Mouse (Mus musculus) heart, adult 18-20 months (tissue): ENCODE measurements at regions not wholly inside any gene's neighbourhood (a gene's known extent, or its start where the extent isn't known, plus 50 kb on each side); places are given as distances from the start of the nearest gene placed in this dataset.

ENCODE experiments used
- DNase-seq, 2 experiments: peaks; one replicate each; pipeline ENCODE4 v3.0.0; 2021 to 2022; ENCODE audit warnings: mixed read lengths in 1 of 2

DNA sequence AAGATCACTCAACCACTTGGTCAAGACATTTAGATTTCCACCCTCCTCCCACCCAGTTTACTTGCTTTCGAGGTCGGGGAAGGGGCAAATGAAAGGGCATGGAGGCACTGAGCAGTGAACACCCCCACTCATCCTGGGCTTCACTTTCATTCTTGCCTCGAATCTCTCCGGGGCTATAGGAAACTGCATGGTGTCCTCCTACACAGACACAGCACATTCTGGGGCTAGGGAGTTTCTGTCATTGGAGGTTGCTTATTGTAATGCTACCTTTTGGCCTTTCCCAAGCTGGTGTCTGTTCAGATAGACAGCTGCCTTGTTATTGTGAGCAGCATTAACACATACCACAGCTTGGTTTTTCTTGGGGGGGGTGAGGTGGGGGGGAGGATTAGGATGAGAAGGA, 523.9 kb downstream of the 1810013L24Rik start:
- DNase-seq, result no peak

DNA sequence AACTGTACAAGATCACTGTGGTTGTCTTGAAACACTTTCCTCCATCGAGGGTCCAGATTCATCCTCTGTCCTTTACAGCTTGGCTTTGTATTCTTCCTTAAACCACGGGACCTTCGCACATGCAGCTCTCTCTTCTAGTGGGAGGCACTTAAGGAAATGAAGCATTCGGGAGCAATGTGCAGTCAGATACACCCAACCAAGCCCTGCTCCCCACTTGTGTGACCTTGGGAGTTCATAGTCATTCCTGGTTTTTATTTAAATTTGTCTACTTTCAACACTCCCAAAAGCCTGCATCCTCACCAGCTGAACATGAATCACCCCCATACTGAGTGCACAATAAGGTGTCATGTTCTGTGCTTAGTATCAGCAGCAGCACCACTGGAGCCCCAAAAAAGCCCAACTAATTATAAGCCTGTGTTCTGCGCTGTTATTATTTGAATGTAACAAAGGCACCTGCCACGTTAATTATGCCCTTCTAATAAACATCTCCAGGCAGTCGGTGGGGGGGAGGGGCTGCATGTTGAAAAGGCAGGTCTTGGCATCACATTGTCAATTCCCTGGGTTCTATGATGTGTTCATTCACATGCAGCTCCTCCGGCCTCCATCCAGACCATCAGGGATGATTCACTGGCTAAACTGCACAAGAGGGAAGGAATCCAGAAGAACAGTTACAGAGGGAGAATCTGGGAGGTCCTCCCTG, 524.6 kb downstream of the 1810013L24Rik start:
- no peak for DNase-seq

DNA sequence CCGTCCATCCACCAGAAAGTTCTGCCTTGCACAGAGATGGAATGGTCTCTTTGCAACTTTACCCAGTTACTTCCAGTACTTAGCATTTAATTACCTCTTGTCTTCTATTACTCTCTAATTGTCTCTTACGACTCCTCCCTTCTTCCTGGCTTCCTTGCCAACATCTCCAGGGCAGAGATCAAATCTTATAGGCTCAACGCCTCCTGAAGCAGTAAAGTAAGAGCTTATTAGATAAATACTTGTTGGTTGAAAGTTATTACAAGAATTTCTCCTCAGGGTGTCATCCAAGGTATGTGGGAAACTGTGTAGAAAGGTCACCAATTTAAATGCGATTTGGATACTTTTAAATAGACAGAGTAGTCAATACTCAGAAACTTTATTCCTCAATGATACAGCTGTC, 528.8 kb downstream of the 1810013L24Rik start:
- DNase-seq, result no peak

DNA sequence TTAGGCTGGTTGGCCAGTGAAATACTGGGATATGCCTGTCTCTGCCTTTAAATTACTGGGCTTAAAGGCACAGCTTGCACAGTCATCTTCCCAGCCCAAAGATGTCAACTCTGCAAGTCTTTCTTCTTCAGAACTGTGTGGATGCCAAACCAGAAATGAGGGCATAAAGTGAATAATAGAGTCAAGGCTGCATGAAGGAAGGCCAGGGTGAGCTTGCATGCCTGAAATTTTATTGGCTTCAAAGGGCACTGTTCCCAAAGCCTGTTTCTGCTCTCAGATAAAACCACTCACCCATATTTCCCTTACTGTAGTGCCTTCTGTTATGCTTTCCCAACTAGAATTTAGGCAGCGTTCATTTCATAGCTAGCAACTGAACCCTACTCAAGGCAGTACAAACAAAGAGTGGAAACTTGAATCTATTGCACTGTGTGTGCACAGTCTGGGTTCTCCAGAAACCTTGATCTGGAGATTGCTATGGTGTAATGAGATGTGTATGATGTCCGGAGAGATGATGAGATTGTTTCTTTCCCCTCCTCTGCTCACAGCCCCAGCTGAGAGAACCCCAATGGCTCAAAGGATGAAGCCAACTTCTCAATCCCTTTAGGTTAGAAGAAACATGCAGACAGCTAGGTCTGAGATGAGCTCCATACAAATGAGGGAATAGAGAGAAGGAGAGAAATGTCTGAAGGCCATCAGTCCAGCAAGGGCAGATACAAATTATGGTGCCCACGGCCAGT, 529.7 kb downstream of the 1810013L24Rik start:
- DNase-seq, result no peak

DNA sequence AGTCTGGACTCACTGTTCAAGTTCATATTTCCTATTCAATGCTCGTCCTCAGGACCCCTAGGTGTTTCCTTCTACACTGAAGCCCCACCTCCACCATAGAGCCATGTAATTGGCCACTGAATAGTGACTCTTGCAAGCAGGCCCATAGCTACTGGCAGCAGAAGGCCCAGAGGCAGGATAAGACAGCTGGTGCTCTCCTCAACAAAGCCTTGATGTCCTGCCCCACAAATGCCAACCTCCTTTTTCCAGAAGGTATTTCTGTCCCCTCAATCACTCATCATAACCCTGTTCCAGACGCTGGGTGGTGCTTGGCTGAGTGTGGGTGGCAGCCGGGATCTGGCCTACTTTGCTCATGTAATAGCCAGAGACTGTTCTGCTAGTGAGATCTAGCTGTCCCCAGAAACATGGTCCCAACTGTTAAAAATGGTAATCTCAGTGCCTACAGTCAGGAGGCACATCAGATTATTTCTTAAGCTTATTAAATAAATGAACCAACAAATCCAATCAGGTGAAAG, 530.9 kb downstream of the 1810013L24Rik start:
- no peak for DNase-seq

DNA sequence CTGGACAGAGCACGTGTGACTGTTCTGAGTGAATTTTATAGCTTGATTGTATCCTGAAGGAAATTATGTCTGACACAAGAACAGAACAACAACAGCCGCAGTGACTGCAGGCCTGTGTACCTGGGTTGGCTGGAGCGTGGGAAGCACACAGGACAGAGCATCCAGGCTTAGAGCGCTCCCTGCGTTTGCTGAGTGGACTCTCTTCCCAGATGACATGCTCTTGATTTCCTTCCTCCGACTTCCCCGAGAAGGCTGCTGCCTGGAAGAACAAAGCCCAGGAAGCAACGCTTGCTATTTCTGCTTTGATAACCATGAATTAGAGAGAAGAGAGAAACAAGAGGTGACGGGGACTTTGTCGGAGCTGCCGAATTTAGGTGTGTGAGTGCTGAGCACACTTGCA, 532.2 kb downstream of the 1810013L24Rik start:
- DNase-seq, result peak in 1 of 2 experiments; percentile 1

DNA sequence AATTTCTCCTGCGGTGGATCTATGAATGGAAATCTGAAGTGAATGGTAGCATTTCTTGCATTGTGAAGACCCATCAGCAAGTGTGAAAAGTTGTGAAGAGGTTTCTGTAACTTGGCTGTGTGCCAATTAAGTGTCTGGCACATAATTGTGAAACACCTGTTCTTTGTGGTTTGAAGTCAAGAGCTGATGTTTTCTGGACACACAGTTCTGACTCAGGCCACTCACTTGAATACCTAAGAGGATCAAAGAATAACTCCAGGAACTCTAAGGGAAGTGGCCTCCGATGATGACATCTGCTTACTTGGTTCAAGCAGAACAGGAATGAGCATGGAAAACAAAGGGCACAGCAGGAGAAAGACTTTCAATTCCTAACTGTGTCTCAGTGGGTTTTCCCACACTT, 534.2 kb downstream of the 1810013L24Rik start:
- DNase-seq, result no peak

DNA sequence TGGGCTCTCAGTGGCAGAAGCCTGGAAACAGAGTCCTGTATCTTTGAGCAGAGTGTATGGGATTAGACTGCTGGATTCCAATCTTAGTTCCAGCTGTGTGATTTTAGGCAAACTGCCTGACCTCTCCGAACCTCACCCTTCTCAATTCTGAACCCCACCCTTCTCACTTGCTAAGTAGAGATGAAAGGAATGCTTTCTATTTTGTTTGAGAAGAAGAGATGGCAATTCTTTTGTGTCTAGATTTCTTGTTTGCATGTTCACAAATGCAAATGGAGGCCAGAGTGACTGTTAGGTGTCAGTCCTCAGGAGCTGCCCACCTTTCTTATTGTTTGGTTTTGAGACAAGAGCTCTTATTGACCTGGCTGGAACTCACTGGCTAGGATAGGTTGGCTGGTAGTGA, 561.1 kb downstream of the 1810013L24Rik start:
- no peak for DNase-seq

DNA sequence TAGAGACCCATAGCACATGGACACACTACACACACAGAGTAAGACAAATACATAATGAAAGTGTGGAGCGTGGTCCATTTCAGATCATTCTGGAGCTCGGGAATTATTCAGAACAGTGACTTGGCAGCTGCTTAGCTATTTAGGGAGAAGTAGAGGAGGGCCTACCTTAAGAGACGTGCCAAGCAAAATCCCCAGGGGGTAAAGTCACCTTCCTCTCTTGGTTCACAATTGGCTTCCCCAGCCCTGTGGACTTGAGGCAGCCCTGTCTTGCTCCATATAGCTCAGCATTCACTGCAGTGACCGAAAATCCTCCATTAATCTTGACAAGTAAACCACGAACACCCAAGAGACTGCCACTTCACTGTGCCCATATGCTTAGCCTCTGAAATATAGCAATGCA, 574.8 kb downstream of the 1810013L24Rik start:
- DNase-seq, result peak; percentile 13 to 63

DNA sequence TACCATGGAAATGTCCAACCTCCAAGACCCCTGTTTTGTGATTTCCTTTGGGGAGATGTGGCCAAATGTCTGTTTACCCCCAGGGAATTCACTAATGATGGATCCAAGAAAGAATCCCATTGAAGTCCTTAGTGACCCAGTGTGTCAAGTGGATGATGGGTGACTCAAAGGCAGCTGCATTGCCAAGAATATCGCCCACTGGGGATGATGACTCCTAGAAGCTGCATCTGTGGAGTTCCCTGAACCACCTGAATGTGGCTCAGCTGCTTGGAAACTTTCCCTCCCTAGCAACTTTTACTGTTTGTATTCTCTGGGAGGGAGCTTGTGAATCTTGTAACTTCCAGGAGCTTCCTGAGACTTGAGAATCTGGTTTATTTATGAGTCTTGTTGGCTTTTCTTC, 578.3 kb downstream of the 1810013L24Rik start:
- DNase-seq, result no peak

DNA sequence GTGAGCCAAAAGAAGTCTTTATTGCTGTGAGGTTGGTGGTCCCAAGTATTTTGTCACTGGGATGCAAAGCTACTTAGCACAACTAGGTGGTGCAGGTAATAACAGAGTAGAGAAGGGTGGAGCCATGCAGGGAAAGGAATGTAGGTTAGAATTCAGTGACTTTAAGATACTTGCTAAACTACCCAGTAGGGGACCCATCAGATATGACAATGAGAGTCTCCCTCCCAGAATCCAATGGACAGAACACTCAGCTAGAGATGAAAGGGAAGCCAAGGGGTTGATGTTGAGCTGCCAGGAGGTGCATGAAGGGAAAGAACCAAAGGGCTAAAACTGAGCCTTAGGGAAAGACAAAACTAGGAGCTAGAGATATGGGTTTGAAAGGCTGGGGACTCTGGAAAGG, 564.9 kb downstream of the Grin2a start:
- no peak for DNase-seq

DNA sequence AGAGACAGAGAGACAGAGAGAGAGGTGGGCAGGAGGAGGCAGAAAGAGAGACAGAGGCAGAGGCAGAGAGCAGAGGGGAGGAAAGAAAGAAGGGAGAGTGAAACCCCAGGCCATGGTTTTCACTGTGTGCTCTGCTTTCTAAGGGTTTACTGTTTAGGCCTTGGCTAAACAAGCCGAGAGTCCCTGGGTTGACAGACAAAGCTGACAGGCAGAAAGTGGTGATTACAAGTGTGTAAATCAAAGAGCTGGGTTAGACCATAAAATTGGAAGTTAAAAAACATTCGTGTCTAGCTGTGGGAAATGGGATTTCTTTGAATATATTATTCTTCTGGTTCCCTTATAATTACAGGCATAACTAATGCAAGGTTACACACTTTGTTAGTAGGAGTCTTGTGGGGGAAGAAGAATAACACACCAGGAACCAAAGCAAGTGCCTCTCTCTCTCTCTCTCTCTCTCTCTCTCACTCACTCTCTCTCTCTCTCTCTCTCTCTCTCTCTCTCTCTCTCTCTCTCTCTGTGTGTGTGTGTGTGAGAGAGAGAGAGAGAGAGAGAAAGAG, 556.0 kb downstream of the Grin2a start:
- DNase-seq, result no peak

DNA sequence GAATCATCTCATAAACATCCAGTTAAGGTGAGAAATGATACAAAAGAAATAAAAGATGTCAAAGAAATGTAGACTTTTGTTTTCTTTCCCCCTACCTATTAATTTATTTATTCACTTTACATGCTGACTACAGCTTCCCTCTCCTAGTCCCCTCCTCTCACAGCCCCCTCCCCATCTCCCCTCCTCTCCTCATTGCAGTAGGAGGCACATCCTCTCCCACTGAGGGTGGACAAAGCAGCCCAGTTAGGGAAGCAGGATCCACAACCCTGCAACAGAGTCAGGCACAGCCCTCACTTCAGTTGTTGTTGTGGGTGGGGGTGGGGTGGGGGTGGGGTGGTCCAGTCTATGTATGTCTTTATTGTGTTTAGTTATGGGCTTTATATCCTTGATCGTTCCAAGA, 555.5 kb downstream of the Grin2a start:
- DNase-seq, result no peak

DNA sequence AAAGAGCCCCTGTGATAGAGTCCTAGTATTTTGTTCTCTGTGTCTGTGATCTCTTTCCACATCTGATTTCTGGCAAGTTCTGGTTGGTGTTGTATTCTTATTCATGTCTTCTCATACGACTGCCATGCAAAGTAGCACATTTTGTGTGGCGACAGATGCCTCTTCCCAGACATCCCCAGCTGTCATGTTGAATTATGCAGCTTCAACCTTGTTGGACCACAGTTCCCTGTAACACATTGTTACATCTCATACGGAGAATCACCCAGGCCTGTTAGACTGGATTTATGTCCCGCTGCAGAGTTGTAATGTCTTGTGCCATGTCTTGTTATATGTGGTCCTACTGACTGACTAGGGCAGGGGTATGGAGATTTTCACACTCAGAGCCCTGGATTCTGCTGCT, 543.3 kb downstream of the Grin2a start:
- no peak for DNase-seq

DNA sequence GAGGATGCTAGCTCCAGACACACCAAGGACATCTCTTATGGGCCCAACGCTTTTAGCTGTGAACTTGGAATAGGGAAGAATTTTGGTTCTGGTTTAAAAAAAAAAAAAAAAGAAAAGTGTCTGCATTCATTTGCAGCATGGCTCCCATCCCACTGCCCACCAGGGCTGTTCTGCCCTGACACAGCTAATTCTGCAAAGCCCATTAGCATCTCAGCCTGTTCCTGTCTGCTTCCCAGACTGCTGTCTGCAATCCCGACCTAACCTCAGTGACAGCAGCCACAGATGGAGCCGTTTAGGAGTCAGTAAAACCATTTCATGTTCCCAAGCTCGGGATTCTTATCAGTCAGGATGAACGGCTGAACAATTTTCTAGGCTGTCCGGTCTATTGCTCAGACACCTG, 537.8 kb downstream of the Grin2a start:
- no peak for DNase-seq

DNA sequence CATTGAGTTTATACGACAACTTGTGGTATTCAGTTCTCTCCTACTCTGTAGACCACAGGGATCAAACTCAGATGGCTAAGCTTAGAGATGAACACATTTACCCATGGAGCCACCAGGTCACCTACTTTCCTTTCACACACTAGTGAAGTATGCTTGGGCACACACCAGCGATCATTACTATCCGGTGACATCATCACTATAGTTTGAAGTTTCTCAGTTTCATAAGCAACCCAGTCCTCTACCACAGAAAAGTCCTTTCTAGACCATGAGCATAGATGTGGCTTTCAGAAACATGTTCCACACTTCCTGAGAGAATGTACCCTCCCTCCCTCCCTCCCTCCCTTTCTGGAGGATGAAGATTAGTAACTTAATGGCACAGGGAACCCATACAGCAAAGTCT, 532.9 kb downstream of the Grin2a start:
- DNase-seq, result no peak

DNA sequence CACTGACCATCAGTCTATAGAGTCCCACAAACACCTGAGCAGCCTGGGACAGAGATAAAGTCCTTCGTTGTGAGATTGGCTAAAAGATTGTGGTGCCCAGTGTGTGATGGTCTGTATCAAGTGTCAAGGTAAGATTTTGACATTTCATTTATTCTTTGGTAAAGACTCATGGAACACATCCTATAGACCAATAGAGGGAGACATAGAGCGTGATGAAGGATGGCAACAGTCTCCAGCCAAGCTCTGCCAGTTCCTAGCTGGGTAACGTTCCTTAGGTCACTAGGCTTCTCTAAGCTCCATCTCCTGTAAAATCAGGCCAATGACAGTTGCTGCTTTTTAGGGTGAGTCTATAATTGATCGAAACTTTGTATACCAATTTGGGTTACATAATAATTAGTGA, 526.0 kb downstream of the Grin2a start:
- DNase-seq, result no peak

DNA sequence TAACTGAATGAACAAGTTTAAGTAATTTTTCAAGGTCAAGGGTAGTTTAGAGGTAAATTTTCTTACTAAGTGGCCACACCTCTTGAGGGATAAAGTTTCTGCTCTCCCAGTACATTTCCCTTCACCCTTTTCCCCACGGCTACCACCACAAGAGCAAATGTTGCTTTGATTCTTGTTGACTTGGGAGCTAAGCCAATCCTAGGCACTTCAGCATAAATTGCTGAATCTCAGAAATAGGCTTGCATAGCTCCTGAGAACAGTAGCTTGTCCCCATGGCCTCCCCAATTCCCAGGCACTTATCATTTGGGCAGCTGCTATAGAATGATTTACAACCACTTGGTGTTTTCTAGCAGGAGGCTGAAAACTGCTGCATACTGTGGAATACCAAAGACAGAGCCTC, 510.1 kb downstream of the Grin2a start:
- DNase-seq, result no peak

DNA sequence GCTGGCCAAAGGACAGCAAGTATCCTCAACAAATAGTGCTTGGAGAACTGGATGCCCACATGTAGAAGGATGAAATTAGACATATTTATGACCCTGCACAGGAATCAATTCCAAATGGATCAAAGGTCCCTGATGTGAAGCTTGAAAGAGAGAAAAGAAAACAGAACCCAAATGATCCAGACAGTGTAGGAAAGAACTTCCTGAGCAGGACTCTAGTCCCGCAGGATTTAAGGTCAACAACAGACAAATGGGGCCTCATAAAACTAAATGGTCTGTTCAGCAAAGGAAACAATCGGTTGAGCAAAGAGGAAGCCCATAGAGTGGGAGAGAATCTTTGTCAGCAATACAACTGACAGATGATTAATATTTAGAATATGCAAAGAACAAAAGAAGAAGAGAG, 497.1 kb downstream of the Grin2a start:
- DNase-seq, result no peak

DNA sequence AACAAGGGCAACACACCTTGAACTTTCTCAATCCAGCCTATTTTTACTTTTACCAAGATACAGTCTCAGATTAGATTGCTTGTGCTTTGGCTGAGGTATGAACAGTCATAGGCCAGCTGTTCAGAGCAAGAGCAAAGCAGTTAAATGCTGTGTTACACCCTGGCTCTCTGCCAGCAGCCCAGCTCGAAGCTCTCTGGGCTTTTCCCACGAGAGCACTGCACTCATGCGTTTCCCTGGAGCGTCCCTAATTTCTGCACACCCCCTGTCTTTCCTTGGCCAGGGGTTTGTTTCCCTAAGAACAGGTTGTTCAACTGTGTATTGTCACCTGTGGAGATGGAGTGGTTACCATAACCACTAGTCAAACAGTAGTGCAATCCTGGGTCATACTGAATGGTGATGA, 493.6 kb downstream of the Grin2a start:
- DNase-seq, result peak in 1 of 2 experiments; percentile 2

DNA sequence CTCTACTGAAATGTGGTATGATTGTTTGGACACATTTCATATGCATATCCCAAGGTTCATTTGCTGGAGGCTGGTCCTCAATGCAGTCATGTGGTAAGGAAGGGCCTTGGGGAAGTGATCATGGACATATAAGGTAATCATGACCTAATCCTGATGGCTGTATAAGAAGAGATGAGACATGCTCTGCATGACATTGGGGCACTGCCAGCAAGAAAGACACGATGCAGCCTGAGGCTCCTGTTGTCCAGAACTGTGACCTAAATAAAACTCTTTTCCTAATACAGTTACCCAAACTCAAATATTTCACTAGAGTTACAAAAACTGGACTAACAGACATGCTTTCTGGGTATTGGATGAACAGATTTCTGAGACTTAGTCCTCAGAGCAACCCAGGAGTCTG, 485.7 kb downstream of the Grin2a start:
- no peak for DNase-seq

DNA sequence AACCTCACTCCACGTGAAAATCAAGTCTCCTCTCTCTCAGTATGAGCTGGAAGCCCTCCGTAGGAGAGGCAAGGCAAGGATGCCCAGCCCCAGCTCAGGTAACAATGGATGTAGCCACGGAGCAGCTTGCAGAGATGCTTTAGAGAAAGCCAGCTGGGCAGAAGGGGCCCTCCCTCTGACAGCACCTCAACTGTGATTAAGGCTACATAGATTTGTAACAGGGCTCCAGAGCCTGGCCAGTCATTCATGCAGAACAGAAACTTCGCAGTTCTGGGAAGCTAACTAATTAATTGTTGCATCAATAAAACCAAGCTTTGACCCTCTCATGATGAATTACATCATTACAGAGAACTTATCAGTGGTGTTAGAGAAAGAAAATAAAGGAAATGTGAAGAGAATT, 480.8 kb downstream of the Grin2a start:
- no peak for DNase-seq
